Mouse (Mus musculus): ENCODE results near the gene Slc3a2. TPM values are rescaled to one million over a fixed set of nuclear protein-coding genes. Genes with fewer than 3 reads are reported as not detected.

Slc3a2 gene
- total RNA-seq, 2 experiments from 2014 or later: 144 to 154 TPM

GRCm38 (mm10) chr19:8705026-8705708 is 18.0 kb downstream of the Slc3a2 start:
- Histone ChIP-seq H3K27ac (no peak overlapping the region), H3K4me3 (no peak overlapping the region)
- DNase-seq (ENCODE audit: extremely low spot score in 1 of 2, low spot score in 2 of 2): no peak
- TF ChIP-seq CTCF (IDR thresholded peaks at IDR 0.05): no peak
- intact Hi-C loops (cut with DNase I): no loop called here

GRCm38 (mm10) chr19:8703571-8703970 is 19.6 kb downstream of the Slc3a2 start:
- intact Hi-C loops (cut with DNase I): no loop called here
- no peak overlapping the region for H3K4me3 ChIP-seq
- no peak for DNase-seq (ENCODE audit: extremely low spot score in 1 of 2, low spot score in 2 of 2)
- no peak for TF ChIP-seq CTCF (IDR thresholded peaks at IDR 0.05)
- no peak overlapping the region for H3K27ac ChIP-seq

GRCm38 (mm10) chr19:8702458-8702857 is 20.7 kb downstream of the Slc3a2 start:
- Histone ChIP-seq H3K4me3 (no peak overlapping the region), H3K27ac (no peak overlapping the region)
- DNase-seq (ENCODE audit: extremely low spot score in 1 of 2, low spot score in 2 of 2): no peak
- TF ChIP-seq CTCF (IDR thresholded peaks at IDR 0.05): no peak; the same call in 1 of the 2 replicates
- intact Hi-C loops (cut with DNase I): no loop called here

- DNase-seq (ENCODE audit: extremely low spot score in 1 of 2, low spot score in 2 of 2): no peak
- Histone ChIP-seq H3K27ac (no peak overlapping the region), H3K4me3 (no peak overlapping the region)
- intact Hi-C loops (cut with DNase I): no loop called here
- no peak; the same call in 1 of the 2 replicates for TF ChIP-seq CTCF (IDR thresholded peaks at IDR 0.05)
Observed at GRCm38 (mm10) chr19:8699652-8700051, 23.5 kb downstream of the Slc3a2 start.

- Histone ChIP-seq H3K4me3 (no peak overlapping the region), H3K27ac (no peak overlapping the region)
- peak; percentile 41 for TF ChIP-seq CTCF (IDR thresholded peaks at IDR 0.05)
- intact Hi-C loops (cut with DNase I): no loop called here
- no peak for DNase-seq (ENCODE audit: extremely low spot score in 1 of 2, low spot score in 2 of 2)
Observed at GRCm38 (mm10) chr19:8695330-8695729, 27.8 kb downstream of the Slc3a2 start.

GRCm38 (mm10) chr19:8692740-8693139 is 30.4 kb downstream of the Slc3a2 start:
- DNase-seq (ENCODE audit: extremely low spot score in 1 of 2, low spot score in 2 of 2): no peak
- Histone ChIP-seq H3K4me3 (no peak overlapping the region), H3K27ac (peak overlapping the region; percentile 24; the same call in 1 of the 2 replicates)
- intact Hi-C loops (cut with DNase I): no loop called here
- TF ChIP-seq CTCF (IDR thresholded peaks at IDR 0.05): no peak

- no peak for DNase-seq (ENCODE audit: extremely low spot score in 1 of 2, low spot score in 2 of 2)
- no peak; the same call in none of the 2 replicates for TF ChIP-seq CTCF (IDR thresholded peaks at IDR 0.05)
- peak overlapping the region; percentile 50; the same call in 1 of the 2 replicates for H3K27ac ChIP-seq
Observed at GRCm38 (mm10) chr19:8691871-8692539, 31.2 kb downstream of the Slc3a2 start.

GRCm38 (mm10) chr19:8683627-8684026 is 39.5 kb downstream of the Slc3a2 start:
- intact Hi-C loops (cut with DNase I): loop anchor here (1.0 to 2.0 kb wide), 2 partner anchors 19 to 105 kb away; no protein-coding TSS in a partner anchor
- TF ChIP-seq CTCF (IDR thresholded peaks at IDR 0.05): no peak
- H3K4me3 ChIP-seq: no peak overlapping the region
- DNase-seq (ENCODE audit: extremely low spot score in 1 of 2, low spot score in 2 of 2): peak in 1 of 2 experiments; percentile 17
- peak overlapping the region; percentile 50 for H3K27ac ChIP-seq

More at GRCm38 (mm10) chr19:8691871-8692539, 31.2 kb downstream of the Slc3a2 start:
- H3K4me3 ChIP-seq: no peak overlapping the region
- intact Hi-C loops (cut with DNase I): no loop called here

- Histone ChIP-seq H3K27ac (peak overlapping the region; percentile 69), H3K4me3 (no peak overlapping the region)
- DNase-seq (ENCODE audit: extremely low spot score in 1 of 2, low spot score in 2 of 2): peak; percentile 75 to 77
- intact Hi-C loops (cut with DNase I): loop anchor here (1.0 to 2.0 kb wide), 2 partner anchors 18 to 105 kb away; no protein-coding TSS in a partner anchor
- TF ChIP-seq CTCF (IDR thresholded peaks at IDR 0.05): peak; percentile 89
Observed at GRCm38 (mm10) chr19:8682996-8683395, 40.2 kb downstream of the Slc3a2 start.

- DNase-seq (ENCODE audit: extremely low spot score in 1 of 2, low spot score in 2 of 2): no peak
- peak; percentile 51 for TF ChIP-seq CTCF (IDR thresholded peaks at IDR 0.05)
- intact Hi-C loops (cut with DNase I): loop anchor here (2.0 kb wide), 1 partner anchor 17 kb away; no protein-coding TSS in a partner anchor
- Histone ChIP-seq H3K27ac (peak overlapping the region; percentile 69; the same call in 1 of the 2 replicates), H3K4me3 (no peak overlapping the region)
Observed at GRCm38 (mm10) chr19:8681633-8682362, 41.4 kb downstream of the Slc3a2 start.

- intact Hi-C loops (cut with DNase I): no loop called here
- peak in 1 of 2 experiments; percentile 17 for DNase-seq (ENCODE audit: extremely low spot score in 1 of 2, low spot score in 2 of 2)
- TF ChIP-seq CTCF (IDR thresholded peaks at IDR 0.05): peak; percentile 23
- H3K27ac ChIP-seq: peak overlapping the region; percentile 81
- H3K4me3 ChIP-seq: peak overlapping the region; percentile 4; the same call in 1 of the 2 replicates
Observed at GRCm38 (mm10) chr19:8679031-8679779, 44.0 kb downstream of the Slc3a2 start.
